Mouse (Mus musculus) midbrain, embryonic 16.5 days (tissue): ENCODE results near the gene Anxa2. TPM values are rescaled to one million over a fixed set of nuclear protein-coding genes. Genes with fewer than 3 reads are reported as not detected.
A peak's percentile ranks its signal among the peaks of the same experiment; 100 is the strongest.

Source experiments
- ATAC-seq: fragments of 200-750 bp; cut with Nextera tagmentation; 2 replicates; pipeline ENCODE4 v1.8.0; 2017; ENCODE audit warnings: moderate TSS enrichment
- H3K27ac ChIP-seq: fragments of 300-500 bp; sonication (generic); 2 replicates; pipeline ENCODE4 v1.5.1; 2014; ENCODE audit warnings: mild to moderate bottlenecking, low read length, mixed read lengths
- H3K27me3 ChIP-seq: fragments of 300-500 bp; sonication (generic); 2 replicates; pipeline ENCODE4 v1.6.1; 2014; ENCODE audit warnings: low read depth, low read length, mixed read lengths; ENCODE audit not compliant: control insufficient read depth, insufficient read depth
- H3K36me3 ChIP-seq: fragments of 300-500 bp; sonication (generic); 2 replicates; pipeline ENCODE4 v1.6.1; 2014; ENCODE audit warnings: mild to moderate bottlenecking, low read length, moderate library complexity, mixed read lengths; ENCODE audit not compliant: control insufficient read depth, insufficient read depth
- H3K4me1 ChIP-seq: fragments of 300-500 bp; sonication (generic); 2 replicates; pipeline ENCODE4 v1.6.1; 2014; ENCODE audit warnings: mild to moderate bottlenecking, low read length, mixed read lengths; ENCODE audit not compliant: control insufficient read depth, insufficient read depth
- H3K4me2 ChIP-seq: fragments of 300-500 bp; sonication (generic); 2 replicates; pipeline ENCODE4 v1.6.1; 2014; ENCODE audit warnings: mild to moderate bottlenecking, low read length, mixed read lengths
- H3K4me3 ChIP-seq: fragments of 300-500 bp; sonication (generic); 2 replicates; pipeline ENCODE4 v1.5.1; 2014; ENCODE audit warnings: low read depth, mild to moderate bottlenecking, low read length, moderate library complexity, mixed read lengths
- H3K9ac ChIP-seq: fragments of 300-500 bp; sonication (generic); 2 replicates; pipeline ENCODE4 v1.6.1; 2014; ENCODE audit warnings: low read depth, low read length, mixed read lengths
- H3K9me3 ChIP-seq: fragments of 300-500 bp; sonication (generic); replicated peaks from 2 replicates; pipeline ENCODE4 v1.6.1; 2014; ENCODE audit warnings: mild to moderate bottlenecking, low read length, mixed read lengths; ENCODE audit not compliant: control insufficient read depth, poor library complexity, severe bottlenecking
- WGBS: fragments of 180-500 bp; shearing (Covaris S2); extraction: QIAGEN DNeasy Blood & Tissue Kit; methylation state at CpG from one replicate; pipeline ENCODE4 v1.1.7; 2014; 5-methylcytosine and 5-hydroxymethylcytosine counted together
- polyA plus RNA-seq: library from polyadenylated mRNA; unstranded; fragments of >200 nt; fragmentation: Nextera tagmentation; extraction: Ambion mirVana; gene quantifications from 2 replicates; pipeline ENCODE4 v1.2.1, GENCODE M21; 2015

Gene Anxa2
- polyA plus RNA-seq, 1 experiment from 2014 or later: 95.3 TPM

GRCm38 (mm10) chr9:69442471-69443038, 10.9 kb upstream of the Anxa2 start:
- WGBS: 81% methylated on average over 6 of the region's 6 CpGs
- ATAC-seq: no peak

GRCm38 (mm10) chr9:69443203-69443602, 10.2 kb upstream of the Anxa2 start:
- H3K9me3 ChIP-seq: no peaks in the 10 kb centered on the region
- H3K36me3 ChIP-seq: no peaks in the 10 kb centered on the region
- peaks cover 3% of the 10 kb centered on the region; the same call in 1 of the 2 replicates for H3K4me1 ChIP-seq
- H3K9ac ChIP-seq: no peak overlapping the region
- H3K27ac ChIP-seq: no peak overlapping the region
- ATAC-seq: no peak
- no peak overlapping the region for H3K4me3 ChIP-seq
- H3K27me3 ChIP-seq: no peaks in the 10 kb centered on the region
- WGBS: 70% methylated on average over 3 of the region's 3 CpGs
- no peak overlapping the region for H3K4me2 ChIP-seq

More at GRCm38 (mm10) chr9:69442471-69443038, 10.9 kb upstream of the Anxa2 start:
- Histone ChIP-seq H3K4me1 (peaks cover 3% of the 10 kb centered on the region; the same call in 1 of the 2 replicates), H3K27ac (no peak overlapping the region), H3K9ac (no peak overlapping the region), H3K36me3 (no peaks in the 10 kb centered on the region), H3K4me3 (no peak overlapping the region), H3K9me3 (no peaks in the 10 kb centered on the region), H3K4me2 (no peak overlapping the region), H3K27me3 (no peaks in the 10 kb centered on the region)

DNA sequence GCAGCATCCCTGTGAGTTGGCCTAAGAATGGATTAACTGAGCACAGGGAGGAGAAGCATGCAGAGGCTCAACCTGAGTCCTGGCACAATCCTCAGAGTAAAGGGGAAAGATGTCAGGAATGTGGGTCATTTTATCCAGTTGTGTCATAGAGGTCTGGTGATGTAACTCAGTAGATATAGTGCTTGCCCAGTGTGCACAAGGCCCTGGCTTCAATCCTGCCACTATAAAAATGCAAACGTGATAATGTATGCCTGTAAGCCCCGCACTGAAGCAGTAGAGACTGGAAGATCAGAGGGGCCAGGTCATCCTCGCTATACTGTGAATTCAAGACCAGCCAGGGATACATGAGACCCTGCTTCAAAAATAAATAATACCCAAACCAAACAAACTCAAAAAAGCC, 4.6 kb upstream of the Anxa2 start:
- Histone ChIP-seq H3K27ac (no peak overlapping the region), H3K4me3 (no peak overlapping the region), H3K4me1 (peaks cover 6% of the 10 kb centered on the region), H3K4me2 (no peak overlapping the region), H3K9me3 (no peaks in the 10 kb centered on the region), H3K36me3 (no peaks in the 10 kb centered on the region), H3K27me3 (peaks cover 2% of the 10 kb centered on the region; the same call in 1 of the 2 replicates), H3K9ac (no peak overlapping the region)
- WGBS: 55% methylated on average over 3 of the region's 3 CpGs
- ATAC-seq: no peak

- Histone ChIP-seq H3K9ac (no peak overlapping the region), H3K9me3 (no peaks in the 10 kb centered on the region), H3K27me3 (peaks cover 15% of the 10 kb centered on the region), H3K27ac (no peak overlapping the region), H3K4me3 (no peak overlapping the region), H3K36me3 (no peaks in the 10 kb centered on the region), H3K4me2 (no peak overlapping the region), H3K4me1 (peaks cover 11% of the 10 kb centered on the region)
- ATAC-seq: no peak
- 83% methylated on average over 9 of the region's 9 CpGs for WGBS
These were observed 2.8 kb upstream of the Anxa2 start for GRCm38 (mm10) chr9:69450636-69451035.

DNA sequence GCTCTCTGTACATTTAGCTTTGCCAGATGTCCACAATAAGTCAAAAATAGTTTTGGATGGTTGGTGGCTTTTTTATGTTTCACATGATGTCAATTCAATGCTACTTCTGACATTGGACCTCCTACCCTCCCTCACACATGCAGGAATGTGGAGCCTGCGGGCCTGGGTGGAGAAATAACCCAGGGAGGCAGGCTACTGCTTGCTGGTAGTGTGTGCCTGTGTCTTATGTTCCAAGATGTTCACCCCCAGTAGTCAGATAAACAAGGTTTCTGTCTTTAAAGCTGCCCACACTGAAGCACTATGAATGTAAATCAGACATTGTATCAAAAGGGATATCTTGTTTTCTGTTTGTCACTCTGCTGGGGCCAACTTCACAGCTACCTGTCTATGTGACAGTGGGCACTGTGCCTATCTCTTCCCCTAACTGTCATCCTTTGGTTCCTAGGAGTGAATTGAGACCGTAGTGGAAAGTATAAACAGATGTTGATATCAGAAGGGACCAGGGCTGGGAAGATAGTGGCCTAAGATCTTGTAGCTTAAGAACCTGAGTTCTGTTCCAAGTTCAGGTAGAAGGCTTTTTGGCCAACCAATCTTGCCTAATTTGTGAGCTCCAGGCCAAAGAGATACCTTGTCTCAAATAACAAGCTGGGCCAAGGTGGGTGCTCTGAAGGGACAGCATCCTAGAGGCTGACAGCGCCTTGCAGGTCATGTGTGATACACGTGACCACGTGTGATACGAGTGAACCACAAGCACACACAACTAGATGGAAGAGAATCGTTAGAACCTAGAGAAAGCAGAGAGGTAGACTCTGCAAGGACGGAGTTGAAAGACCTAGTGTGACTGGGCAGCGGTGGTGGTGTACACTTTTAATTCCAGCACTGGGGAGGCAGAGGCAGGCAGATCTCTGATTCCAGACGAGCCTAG, 1.3 kb upstream of the Anxa2 start:
- ATAC-seq: no peak
- Histone ChIP-seq H3K9ac (no peak overlapping the region), H3K4me3 (no peak overlapping the region), H3K4me2 (no peak overlapping the region), H3K27ac (no peak overlapping the region), H3K36me3 (no peaks in the 10 kb centered on the region), H3K9me3 (no peaks in the 10 kb centered on the region), H3K27me3 (peaks cover 16% of the 10 kb centered on the region), H3K4me1 (peaks cover 11% of the 10 kb centered on the region)
- 95% methylated on average over 10 of the region's 10 CpGs for WGBS

- no peaks in the 10 kb centered on the region for H3K9me3 ChIP-seq
- peak overlapping the region; percentile 65 for H3K9ac ChIP-seq
- H3K4me1 ChIP-seq: peaks cover 17% of the 10 kb centered on the region
- H3K4me3 ChIP-seq: peak overlapping the region; percentile 41
- ATAC-seq: peak; percentile 5; the same call in 1 of the 2 replicates
- H3K36me3 ChIP-seq: no peaks in the 10 kb centered on the region
- H3K4me2 ChIP-seq: peak overlapping the region; percentile 68
- WGBS: 8% methylated on average over 32 of the region's 32 CpGs
- peak overlapping the region; percentile 42 for H3K27ac ChIP-seq
- H3K27me3 ChIP-seq: peaks cover 16% of the 10 kb centered on the region
These were observed 664 bp downstream of the Anxa2 start for GRCm38 (mm10) chr9:69453901-69454666.

DNA sequence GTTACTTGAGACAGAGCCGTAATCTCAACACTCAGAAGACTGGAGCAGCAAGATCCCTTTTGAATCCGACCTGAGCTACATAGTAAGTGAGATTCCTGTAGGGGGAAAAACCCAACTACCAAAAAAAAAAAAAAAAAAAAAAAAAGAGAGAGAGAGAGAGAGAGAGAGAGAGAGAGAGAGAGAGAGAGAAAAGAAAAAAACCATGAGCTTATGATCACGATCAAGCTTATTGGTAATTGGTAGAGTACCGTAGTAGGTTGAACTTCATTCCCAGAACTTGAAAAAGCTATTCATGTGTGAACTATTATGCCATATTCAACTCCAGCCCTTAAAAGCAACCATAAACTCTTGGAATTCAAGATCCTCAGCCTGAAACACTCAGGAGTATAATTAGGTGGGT, 1.3 kb downstream of the Anxa2 start:
- Histone ChIP-seq H3K27me3 (peaks cover 16% of the 10 kb centered on the region), H3K27ac (no peak overlapping the region), H3K9ac (no peak overlapping the region), H3K9me3 (no peaks in the 10 kb centered on the region), H3K4me3 (peak overlapping the region; percentile 41), H3K4me2 (peak overlapping the region; percentile 68), H3K4me1 (peaks cover 18% of the 10 kb centered on the region), H3K36me3 (no peaks in the 10 kb centered on the region)
- ATAC-seq: no peak
- 67% methylated on average over 4 of the region's 4 CpGs for WGBS

GRCm38 (mm10) chr9:69455391-69455790, 2.0 kb downstream of the Anxa2 start:
- Histone ChIP-seq H3K4me3 (no peak overlapping the region), H3K9ac (no peak overlapping the region), H3K36me3 (no peaks in the 10 kb centered on the region), H3K27me3 (peaks cover 16% of the 10 kb centered on the region), H3K9me3 (no peaks in the 10 kb centered on the region), H3K27ac (no peak overlapping the region), H3K4me2 (peak overlapping the region; percentile 11), H3K4me1 (peaks cover 18% of the 10 kb centered on the region)
- ATAC-seq: no peak
- WGBS: 84% methylated on average over 4 of the region's 4 CpGs
